ENCODE assay signal across 22 mouse cellular contexts in genomic region chr4:80967526-80967925, GRCm38 (mm10). TPM values are rescaled to one million over a fixed set of nuclear protein-coding genes. Genes with fewer than 3 reads are reported as not detected.
DNase-seq lines count a peak whose midpoint lies in the region; ATAC-seq and TF ChIP-seq lines count a peak whose summit lies in the region.
"Had no signal": no experiment of that assay in that cellular context is flagged by ENCODE, and none has a peak within 500 bp of the region (broad histone marks: within the 10 kb centered on the region; RNA-seq: fewer than 3 reads in every experiment).

No protein-coding gene starts in this region.

- H3K36me3 ChIP-seq in E14TG2a.4 (ENCODE audit: insufficient read depth, low read length), result no peaks in the 10 kb centered on the region
- no peaks in the 10 kb centered on the region for H3K36me3 ChIP-seq in ES-Bruce4 (ENCODE audit: control insufficient read depth, insufficient read depth, low read length, poor library complexity, severe bottlenecking)
- H3K36me3 ChIP-seq in ES-E14 (ENCODE audit: control insufficient read depth, insufficient read depth, low read length, poor library complexity, severe bottlenecking), result no peaks in the 10 kb centered on the region
- no peaks in the 10 kb centered on the region for H3K36me3 ChIP-seq in kidney, embryonic 16.5 days (ENCODE audit: insufficient read depth, low read length)
- H3K36me3 ChIP-seq: embryonic facial prominence, embryonic 10.5 days; embryonic facial prominence, embryonic 12.5 days had no signal

- no peak for TF ChIP-seq EP300 in ES-Bruce4 (IDR thresholded peaks at IDR 0.05; ENCODE audit: insufficient read depth, low read depth, low read length)

- TF ChIP-seq POLR2A in ES-Bruce4 (IDR thresholded peaks at IDR 0.05; ENCODE audit: insufficient read depth, low read length), result no peak

- peak overlapping the region; percentile 50 for H3K4me3 ChIP-seq in E14TG2a.4 (replicated peaks; ENCODE audit: low read length)
- H3K4me3 ChIP-seq in ES-Bruce4 (ENCODE audit: low read depth, low read length), result peak overlapping the region; percentile 55
- H3K4me3 ChIP-seq in ES-E14 (ENCODE audit: insufficient read depth in 1 of 2, low read depth in 1 of 2, low read length in 2 of 2, poor library complexity in 1 of 2, severe bottlenecking in 1 of 2), result peak overlapping the region; percentile 44 to 60
- H3K4me3 ChIP-seq in kidney, embryonic 16.5 days (ENCODE audit: low read length), result no peak overlapping the region
- H3K4me3 ChIP-seq: embryonic facial prominence, embryonic 10.5 days; embryonic facial prominence, embryonic 12.5 days; forebrain, embryonic 13.5 days had no signal

- peaks cover 4% of the 10 kb centered on the region; the same call in 1 of the 2 replicates for H3K4me1 ChIP-seq in E14TG2a.4 (replicated peaks; ENCODE audit: low read depth, low read length)
- no peaks in the 10 kb centered on the region for H3K4me1 ChIP-seq in ES-Bruce4 (ENCODE audit: control insufficient read depth, insufficient read depth, low read length)
- H3K4me1 ChIP-seq in ES-E14 (ENCODE audit: control insufficient read depth in 2 of 2, insufficient read depth in 2 of 2, low read length in 2 of 2, poor library complexity in 1 of 2), result no peaks in the 10 kb centered on the region
- no peaks in the 10 kb centered on the region for H3K4me1 ChIP-seq in kidney, embryonic 16.5 days (ENCODE audit: insufficient read depth, low read length)
- H3K4me1 ChIP-seq: embryonic facial prominence, embryonic 10.5 days; embryonic facial prominence, embryonic 12.5 days; forebrain, embryonic 13.5 days had no signal

- TF ChIP-seq CTCF in E14TG2a.4 (conservative IDR thresholded peaks at IDR 0.05; ENCODE audit: low read length) (no peak), ES-Bruce4 (IDR thresholded peaks at IDR 0.05; ENCODE audit: low read depth, low read length) (no peak)

- H3K9me3 ChIP-seq in E14TG2a.4 (ENCODE audit: low read length) (peaks cover 11% of the 10 kb centered on the region), ES-Bruce4 (replicated peaks; ENCODE audit: control insufficient read depth, insufficient read depth, low read length, poor library complexity, severe bottlenecking) (peaks cover 3% of the 10 kb centered on the region; the same call in 1 of the 2 replicates), ES-E14 (ENCODE audit: control insufficient read depth, insufficient read depth, low read depth, low read length) (no peaks in the 10 kb centered on the region)
- peaks cover 8% of the 10 kb centered on the region for H3K9me3 ChIP-seq in kidney, embryonic 16.5 days (ENCODE audit: low read length)
- H3K9me3 ChIP-seq: embryonic facial prominence, embryonic 12.5 days; forebrain, embryonic 13.5 days had no signal

- H3K9ac ChIP-seq in ES-Bruce4 (ENCODE audit: low read depth, poor library complexity, severe bottlenecking) (no peak overlapping the region), ES-E14 (ENCODE audit: insufficient read depth, low read depth, low read length, poor library complexity, severe bottlenecking) (0 out of 2 replicates have a peak overlapping the region, but pooled peaks have one; percentile 52)
- no peak overlapping the region for H3K9ac ChIP-seq in kidney, embryonic 16.5 days (replicated peaks; ENCODE audit: low read length)
- H3K9ac ChIP-seq: embryonic facial prominence, embryonic 12.5 days; forebrain, embryonic 13.5 days had no signal

- H3K27ac ChIP-seq in ES-Bruce4 (ENCODE audit: insufficient read depth, low read length), result no peak overlapping the region
- H3K27ac ChIP-seq in ES-E14 (ENCODE audit: insufficient read depth, low read depth, low read length, poor library complexity, severe bottlenecking), result no peak overlapping the region
- H3K27ac ChIP-seq in kidney, embryonic 16.5 days (ENCODE audit: low read length), result no peak overlapping the region
- H3K27ac ChIP-seq: embryonic facial prominence, embryonic 10.5 days; embryonic facial prominence, embryonic 12.5 days; forebrain, embryonic 13.5 days had no signal

- WGBS in kidney, embryonic 16.5 days, result 90% methylated on average over 17 of the region's 17 CpGs

- no peak for ATAC-seq in kidney, embryonic 16.5 days (ENCODE audit: low FRiP score, low TSS enrichment)
- ATAC-seq: activated CD4-positive, CD25-positive, alpha-beta regulatory T cell, adult 4 months; forebrain, embryonic 13.5 days; forebrain, embryonic 16.5 days; Patski had no signal

- H3K27me3 ChIP-seq in E14TG2a.4 (ENCODE audit: insufficient read depth, low read length) (0 out of 2 replicates have a peak, but pooled peaks cover 5% of the 10 kb centered on the region), ES-Bruce4 (ENCODE audit: control insufficient read depth, insufficient read depth, low read length, poor library complexity, severe bottlenecking) (no peaks in the 10 kb centered on the region)
- no peaks in the 10 kb centered on the region for H3K27me3 ChIP-seq in kidney, embryonic 16.5 days (ENCODE audit: insufficient read depth, low read length)
- H3K27me3 ChIP-seq: embryonic facial prominence, embryonic 12.5 days; forebrain, embryonic 13.5 days; Patski had no signal

- no peak overlapping the region for H3K4me2 ChIP-seq in kidney, embryonic 16.5 days (replicated peaks; ENCODE audit: low read depth, low read length)
- H3K4me2 ChIP-seq: embryonic facial prominence, embryonic 12.5 days; forebrain, embryonic 13.5 days had no signal

- in situ Hi-C loops in ES-E14 (cut with MboI; ENCODE audit: low sequenced_read_pairs in 2 of 2, unreplicated experiment in 2 of 2), result no loop called here

- no peak for DNase-seq in ES-E14 (ENCODE audit: low read depth, low spot score)
- peak; percentile 64 for DNase-seq in ZHBTc4 (ENCODE audit: low read depth, low spot score)
- no peak for DNase-seq in retina, embryonic 14.5 days (ENCODE audit: low spot score)
- DNase-seq in MN1 (ENCODE audit: low spot score), result no peak
- DNase-seq: adrenal gland, adult 8-10 months; adrenal gland, postnatal 14 days; adrenal gland, postnatal 36 days; cerebellum, adult 11-12 months; cerebellum, adult 2 months; cerebellum, adult 9-10 months; cerebellum, postnatal 10 days; cerebellum, postnatal 25 days had no signal

TF ChIP-seq in ES-E14, 5 proteins besides CTCF, POLR2A, EP300 and RAD21:
- TF ChIP-seq HCFC1 (IDR thresholded peaks at IDR 0.05; ENCODE audit: borderline replicate concordance, insufficient read depth, low read length) (no peak), ZC3H11A (IDR thresholded peaks at IDR 0.05; ENCODE audit: borderline replicate concordance, low read depth, low read length) (no peak), MAFK (IDR thresholded peaks at IDR 0.05; ENCODE audit: insufficient read depth, low read depth, low read length) (no peak), CHD2 (IDR thresholded peaks at IDR 0.05; ENCODE audit: low read depth, low read length) (no peak), ZNF384 (IDR thresholded peaks at IDR 0.05; ENCODE audit: low read depth, low read length) (no peak)

RNA-seq across cellular contexts. Expression of gene Lurap1l, which starts 57.1 kb away (rescaled TPM):
- polyA plus RNA-seq in ES-Bruce4 (2011; ENCODE audit: insufficient read depth, insufficient read length, low read depth, missing spikeins), result 3.1 and 3.6 TPM in 2 replicates
- total RNA-seq in ES-E14 (2012; rRNA removed), result 1.1 and 2.5 TPM in 2 replicates
- 13.1 and 15.5 TPM in 2 replicates for polyA plus RNA-seq in kidney, embryonic 16.5 days (2015; fragmentation: Nextera tagmentation; extraction: Ambion mirVana)
- total RNA-seq: MEL had no signal
- polyA plus RNA-seq: activated CD4-positive, CD25-positive, alpha-beta regulatory T cell, adult 4 months had no signal
